Mouse (Mus musculus) layer of hippocampus, adult 9-11 months (tissue): ENCODE results near the gene Nfic.

Experiments used
- DNase-seq: peaks from one replicate; pipeline ENCODE4 v3.0.0; 2022

Nfic gene

GRCm38 (mm10) chr10:81429092-81429491 lies 26.3 kb downstream of the Nfic start:
- peak; percentile 14 for DNase-seq

GRCm38 (mm10) chr10:81428507-81428870 lies 26.9 kb downstream of the Nfic start:
- peak; percentile 8 for DNase-seq

DNA sequence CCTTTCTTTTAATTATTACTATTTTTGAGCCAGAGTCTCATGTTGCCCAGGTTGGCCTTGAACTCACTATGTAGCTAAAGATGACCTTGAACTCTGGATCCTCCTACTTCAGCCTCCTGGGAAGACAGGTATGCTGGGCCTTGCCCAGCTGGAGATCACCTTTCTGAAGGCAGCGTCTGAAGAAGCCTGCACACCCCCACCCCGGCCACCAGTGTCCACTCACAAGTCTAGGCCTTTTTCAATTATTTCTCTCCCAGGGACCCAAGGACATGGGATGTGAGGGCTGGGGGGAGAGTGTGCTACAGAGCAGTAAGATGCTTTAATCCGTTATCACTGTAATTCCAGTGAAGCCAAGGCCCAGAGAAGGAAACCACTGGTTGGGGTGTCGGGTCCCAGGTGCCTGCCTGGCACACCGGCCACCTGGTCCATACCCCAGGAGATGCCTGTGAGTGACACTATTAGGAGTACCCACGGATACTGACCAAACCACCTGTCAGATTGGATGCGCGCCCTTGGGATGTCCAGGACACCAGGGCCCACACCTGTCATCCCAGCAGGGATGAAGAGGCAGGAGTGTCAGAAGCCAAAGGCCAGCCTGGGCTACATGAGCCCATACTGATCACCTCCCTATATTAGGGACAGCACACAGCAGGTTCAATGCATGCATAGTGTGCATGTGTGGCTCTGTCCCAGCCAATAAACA lies 27.5 kb downstream of the Nfic start:
- DNase-seq: peak; percentile 26

DNA sequence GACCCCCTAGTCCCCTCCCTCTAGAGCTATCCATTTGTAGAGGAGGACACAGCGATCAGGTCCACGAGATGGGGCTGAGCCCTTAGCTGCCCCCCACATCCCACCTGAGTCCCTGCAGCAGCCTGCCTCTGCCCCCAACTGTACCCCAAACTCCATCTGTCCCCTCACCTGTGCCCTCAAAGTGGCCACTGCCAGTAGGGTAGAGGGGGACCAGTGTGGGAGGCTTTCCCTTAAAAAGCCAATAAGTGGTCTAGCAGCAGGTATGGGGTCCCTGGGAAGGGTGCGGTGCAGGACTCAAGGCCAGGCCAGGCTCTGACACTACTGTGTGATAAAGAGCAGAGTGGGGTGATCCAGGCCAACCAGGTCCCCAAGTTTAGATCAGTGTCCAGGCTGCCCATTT lies 28.1 kb downstream of the Nfic start:
- DNase-seq: peak; percentile 14

- peak; percentile 14 for DNase-seq
Measured at GRCm38 (mm10) chr10:81426897-81427296, 28.5 kb downstream of the Nfic start.

- DNase-seq: peak; percentile 18
Measured at GRCm38 (mm10) chr10:81426081-81426671, 29.3 kb downstream of the Nfic start.

- peak; percentile 34 for DNase-seq
Measured at GRCm38 (mm10) chr10:81425236-81425850, 30.1 kb downstream of the Nfic start.

DNA sequence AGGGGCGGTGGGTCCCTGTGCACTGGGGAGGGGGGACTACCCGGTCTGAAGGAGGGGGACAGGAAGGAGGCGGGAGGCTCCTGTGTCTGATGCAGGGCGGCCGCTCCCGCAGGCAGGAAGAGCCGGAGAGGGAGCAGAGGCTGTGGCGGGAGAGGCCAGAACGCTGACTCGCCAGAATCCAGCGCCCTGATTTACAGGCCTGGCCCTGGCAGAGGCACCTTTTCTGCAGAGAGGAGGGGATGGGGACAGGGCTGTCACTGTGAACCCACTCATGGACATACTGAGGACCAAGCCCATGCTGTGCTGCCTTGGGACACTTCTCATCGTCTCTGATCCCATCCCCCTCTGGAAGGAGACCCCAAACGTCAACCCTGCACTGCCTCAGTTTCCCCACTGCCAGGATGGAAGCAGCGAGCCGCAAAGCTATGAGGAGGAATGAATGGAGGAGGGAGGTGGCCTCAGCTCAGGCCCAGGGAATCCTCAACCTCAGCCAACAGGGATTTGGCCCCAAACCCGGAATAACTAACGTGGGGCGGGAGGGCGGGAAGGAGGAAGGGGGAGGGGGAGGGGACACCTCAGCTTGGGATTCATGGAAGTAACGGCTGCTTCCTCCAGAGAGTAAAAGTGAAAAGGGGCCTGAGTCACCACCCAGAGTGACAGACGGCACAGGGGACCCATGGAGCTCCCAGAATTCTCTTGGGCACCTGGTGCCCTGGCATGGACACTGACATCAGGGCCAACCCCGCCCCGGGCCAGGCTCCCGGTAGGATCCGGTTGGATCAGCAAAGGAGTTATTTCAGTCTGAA lies 31.0 kb downstream of the Nfic start:
- DNase-seq: peak; percentile 20

DNA sequence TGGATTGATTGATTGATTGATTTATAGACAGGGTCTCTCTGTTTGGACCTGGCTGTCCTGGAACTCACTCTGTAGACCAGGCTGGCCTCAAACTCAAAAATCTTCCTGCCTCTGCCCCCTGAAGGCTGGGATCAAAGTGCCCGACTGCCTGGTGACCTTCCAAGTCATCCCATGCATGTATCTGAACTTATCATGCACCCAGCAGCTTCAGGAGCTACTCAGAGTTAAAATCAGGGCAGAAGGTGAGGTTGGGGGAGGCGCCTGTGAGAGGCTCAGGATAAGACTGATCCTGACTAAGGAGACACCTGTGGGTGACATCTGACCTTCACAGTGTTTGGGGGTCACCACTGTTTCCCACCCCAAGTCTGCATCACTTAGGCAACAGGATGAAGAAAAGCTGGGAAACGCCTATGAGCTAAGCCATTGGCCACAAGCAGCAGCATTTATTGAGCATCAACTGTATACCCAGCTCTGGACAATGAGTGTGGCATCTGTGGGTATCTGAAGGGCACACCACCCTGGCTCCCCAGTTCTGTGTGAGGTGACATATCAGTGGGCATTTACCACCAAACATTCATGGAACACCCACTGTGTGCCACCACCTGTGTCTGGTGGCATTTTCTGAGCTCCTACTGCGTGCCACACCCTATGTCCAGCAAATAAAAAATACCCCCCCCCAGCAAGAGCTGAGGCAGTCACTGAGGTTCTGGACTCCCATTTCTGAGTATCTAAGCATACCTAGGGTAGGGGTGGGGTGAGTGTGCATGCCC lies 31.8 kb downstream of the Nfic start:
- DNase-seq: peak; percentile 4

GRCm38 (mm10) chr10:81422661-81423217 lies 32.7 kb downstream of the Nfic start:
- no peak for DNase-seq

GRCm38 (mm10) chr10:81422191-81422590 lies 33.2 kb downstream of the Nfic start:
- peak; percentile 4 for DNase-seq

- DNase-seq: no peak
Measured at GRCm38 (mm10) chr10:81421797-81422100, 33.7 kb downstream of the Nfic start.

DNA sequence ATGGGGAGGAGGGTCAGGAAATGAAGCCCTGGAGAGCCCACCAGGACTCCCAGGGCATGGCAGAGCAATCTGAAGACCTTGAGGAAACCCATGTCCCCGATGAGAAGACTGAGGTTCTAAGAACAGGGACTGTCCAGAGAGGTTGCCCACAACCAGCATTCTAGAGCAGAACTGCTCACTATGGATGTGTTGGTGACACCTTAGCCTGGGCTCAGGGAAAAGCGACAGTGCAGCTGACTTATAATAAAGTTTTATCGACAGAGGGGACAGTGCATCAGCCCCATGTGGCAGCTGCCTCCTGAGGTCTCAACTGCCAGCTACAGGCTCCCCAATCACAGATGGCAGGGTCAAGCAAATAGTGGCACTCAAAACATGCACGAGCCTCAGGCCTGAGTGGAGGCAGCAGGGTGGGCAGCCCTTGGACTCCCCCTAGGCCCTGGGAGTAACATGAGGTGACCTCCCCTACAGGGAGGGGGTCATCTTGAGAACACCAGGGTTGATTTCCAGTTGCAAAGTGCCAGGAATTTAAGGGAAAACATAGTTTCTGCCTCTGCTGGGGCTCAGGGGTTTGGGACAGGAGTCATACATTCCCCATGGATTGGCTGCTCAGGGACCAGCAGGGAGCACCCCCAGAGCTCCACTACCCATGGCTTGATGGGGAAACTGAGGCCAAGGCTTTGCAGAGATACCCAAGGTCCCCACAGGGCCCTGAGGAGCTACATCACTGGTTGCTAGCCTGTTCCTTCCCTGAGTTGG lies 34.2 kb downstream of the Nfic start:
- DNase-seq: peak; percentile 4

DNA sequence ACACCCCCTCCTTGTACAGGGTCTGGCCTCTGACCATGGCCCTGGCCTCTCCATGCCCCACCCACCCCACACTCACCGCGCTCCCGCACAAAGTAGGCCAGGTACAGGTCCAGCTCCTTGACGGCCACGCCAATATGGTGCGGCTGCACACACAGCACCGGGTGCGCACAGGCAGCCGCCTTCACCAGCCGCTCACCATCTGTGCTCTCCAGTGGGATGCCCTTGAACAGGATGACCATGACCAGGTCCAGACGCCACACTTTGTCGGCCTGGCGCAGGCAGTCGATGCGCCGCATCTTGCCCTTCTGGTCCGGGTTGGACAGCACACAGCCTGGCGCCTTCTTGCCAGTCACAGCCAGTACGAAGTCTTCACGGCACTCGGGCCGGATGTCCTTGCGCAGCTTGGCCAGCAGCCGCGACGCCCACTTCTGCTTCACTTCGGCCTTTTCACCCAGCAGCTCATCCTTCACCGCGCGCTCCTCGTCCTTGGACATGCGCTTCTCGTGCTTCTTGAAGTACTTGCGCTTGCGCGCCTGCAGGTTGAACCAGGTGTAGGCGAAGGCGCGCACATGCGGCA lies 35.2 kb downstream of the Nfic start:
- peak; percentile 27 for DNase-seq

- peak; percentile 6 for DNase-seq
Measured at GRCm38 (mm10) chr10:81419111-81419928, 36.1 kb downstream of the Nfic start.

DNA sequence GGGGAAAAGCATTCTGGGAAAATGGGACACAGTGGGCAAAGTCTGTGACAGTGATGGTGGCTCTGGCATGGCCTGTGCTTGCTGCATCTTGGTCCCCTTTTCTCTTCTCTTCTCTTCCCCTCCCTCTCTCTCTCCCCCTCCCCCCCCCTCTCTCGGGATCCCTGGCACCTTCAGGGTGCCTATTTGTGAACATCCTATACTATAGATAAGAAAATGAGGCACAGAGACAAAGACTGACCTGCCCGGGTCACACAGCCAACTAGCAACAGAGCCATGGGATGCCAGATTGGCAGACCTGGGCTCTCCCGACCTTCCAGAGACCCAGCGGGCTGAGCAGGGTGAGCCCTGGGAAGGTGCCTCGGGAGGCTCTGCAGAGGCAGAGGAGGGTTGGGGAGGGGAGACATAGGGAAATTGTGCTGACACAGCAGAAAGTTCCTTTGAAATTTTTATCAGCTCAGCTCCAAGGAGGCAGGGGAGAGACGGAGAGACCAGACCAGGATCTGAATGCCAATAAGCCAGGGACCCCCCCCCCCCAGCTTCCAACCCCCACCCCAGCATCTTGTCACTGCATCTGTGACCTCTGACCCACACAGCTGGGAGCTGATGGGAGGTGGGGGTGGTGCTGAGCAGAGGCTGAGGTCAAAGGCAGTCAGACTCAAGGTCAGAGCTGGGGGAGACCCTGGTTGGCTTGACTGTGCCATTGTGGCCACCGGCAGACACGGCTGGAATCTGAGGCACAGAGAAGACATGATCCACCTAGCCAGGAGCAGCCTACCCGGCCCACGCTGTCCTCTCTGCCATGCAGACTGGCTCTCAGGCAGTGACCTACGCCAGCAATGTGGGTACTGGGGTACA lies 37.0 kb downstream of the Nfic start:
- peak; percentile 3 for DNase-seq

- DNase-seq: peak; percentile 7
Measured at GRCm38 (mm10) chr10:81417227-81418215, 37.9 kb downstream of the Nfic start.

- DNase-seq: peak; percentile 93
Measured at GRCm38 (mm10) chr10:81416581-81417226, 38.7 kb downstream of the Nfic start.
